Mouse (Mus musculus) gastrocnemius, adult 8-10 months (tissue): Measurements from ENCODE around the gene Ankef1. TPM values are rescaled to one million over a fixed set of nuclear protein-coding genes. Genes with fewer than 3 reads are reported as not detected.

Experiments used
- DNase-seq, 2 experiments: peaks; one replicate each; pipeline ENCODE4 v3.0.0; 2022; ENCODE audit warnings: low spot score in 2 of 2
- total RNA-seq, 4 experiments: library from RNA; stranded (reverse); gene quantifications; 2 replicates each; pipeline ENCODE4 v1.2.4; 2022

Ankef1 gene
- total RNA-seq, result 1 to 10 TPM in 1 of 4 experiments, under 1 TPM in 3; 0.17 to 1.4 (median 0.57) TPM

DNA sequence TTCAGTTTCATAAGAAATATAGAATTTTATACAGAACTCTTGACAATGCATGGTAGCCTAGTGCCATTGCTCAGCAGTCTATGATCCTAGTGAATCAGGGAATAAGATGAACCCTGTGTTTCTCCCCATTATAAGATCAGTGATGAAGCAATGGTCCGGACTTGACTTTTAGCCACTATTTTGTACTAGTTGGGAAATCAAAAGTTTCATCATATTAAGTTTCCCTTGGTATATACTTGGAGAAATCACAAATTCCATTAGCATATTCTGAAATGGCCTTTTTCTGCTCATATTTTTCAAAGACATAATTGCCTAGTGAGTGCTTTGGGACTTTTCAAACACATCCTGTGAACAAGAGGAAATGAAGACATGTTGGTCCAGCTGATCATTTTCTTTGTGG lies at the start of gene Ankef1:
Gene Ankef1, plus strand, starts transcription at position 260 of the 400 bp plus-strand sequence.
- no peak for DNase-seq

DNA sequence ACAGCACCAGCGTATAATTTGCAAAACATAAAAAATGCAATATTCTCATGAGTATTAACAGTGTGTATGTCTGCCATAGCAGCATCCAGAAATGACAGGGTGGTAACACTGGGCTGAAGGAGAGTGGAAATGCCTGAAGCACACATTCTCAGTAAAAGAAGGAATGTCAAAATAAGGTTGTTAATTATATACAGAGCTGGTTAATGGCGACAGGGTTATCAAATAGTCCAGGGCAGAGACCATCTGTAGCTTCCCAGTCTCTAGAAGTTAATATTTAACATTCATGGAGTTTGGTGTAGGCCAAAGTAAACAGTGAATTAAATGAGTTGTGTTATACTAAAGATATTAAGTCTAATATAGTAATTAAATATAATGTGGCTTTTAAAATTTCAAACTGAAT lies 45.2 kb upstream of the Ankef1 start:
- DNase-seq, result no peak

DNA sequence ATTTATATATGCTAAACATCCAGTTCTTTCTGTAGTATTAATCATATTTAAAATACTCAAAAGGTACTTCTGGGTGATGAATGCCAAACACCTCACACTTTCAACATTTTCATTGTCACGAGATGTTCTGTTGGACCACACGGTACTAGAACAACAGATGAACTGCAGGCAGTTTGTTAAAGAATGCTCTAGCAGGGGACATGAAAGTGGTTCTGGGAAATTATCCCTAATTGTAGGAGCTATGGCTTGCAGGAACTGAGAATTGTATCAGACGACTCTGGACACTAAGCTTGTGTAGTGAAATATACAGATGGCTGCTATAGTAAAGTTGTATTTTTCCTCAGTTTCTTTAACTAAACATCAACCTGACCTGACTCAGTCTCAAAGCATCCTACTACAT lies 44.8 kb upstream of the Ankef1 start:
- no peak for DNase-seq

DNA sequence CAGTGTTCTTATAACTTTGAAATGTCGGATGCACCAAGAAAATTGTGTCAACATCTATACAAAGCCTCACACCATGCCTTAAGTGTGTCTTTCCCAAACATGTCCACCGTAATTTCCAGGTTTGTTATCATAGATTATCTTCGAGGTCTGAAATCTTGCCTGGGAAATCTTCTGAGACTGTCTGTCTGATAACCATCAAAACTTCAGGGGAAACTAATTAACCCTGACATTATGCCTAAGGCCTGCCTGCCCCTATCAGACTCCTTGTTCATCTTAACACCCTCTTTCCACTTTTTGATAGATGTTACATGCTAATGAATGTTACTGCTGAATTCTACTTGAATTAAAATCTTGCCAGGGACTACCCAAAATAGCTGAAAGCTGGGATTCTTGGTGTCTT lies 24.1 kb upstream of the Ankef1 start:
- no peak for DNase-seq

DNA sequence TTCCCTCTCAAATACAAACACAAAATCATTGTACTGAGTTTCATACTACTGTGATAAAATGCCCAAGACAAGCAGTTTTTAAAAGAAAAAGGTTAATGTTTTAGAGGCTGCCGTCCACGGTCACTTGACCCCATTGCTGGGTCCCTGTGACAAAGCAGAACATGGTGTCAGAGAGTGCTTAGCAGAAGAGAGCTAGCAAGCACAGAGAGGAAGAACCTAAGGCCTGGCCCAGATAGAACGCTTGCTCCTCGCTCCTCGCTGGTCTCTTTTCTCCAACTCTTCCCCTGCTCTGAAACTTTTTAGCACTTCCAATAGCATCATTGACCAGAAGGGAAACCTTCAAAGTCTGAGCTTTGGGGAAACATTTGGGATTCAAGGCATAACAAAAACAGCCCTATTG lies 19.4 kb upstream of the Ankef1 start:
- DNase-seq, result no peak

DNA sequence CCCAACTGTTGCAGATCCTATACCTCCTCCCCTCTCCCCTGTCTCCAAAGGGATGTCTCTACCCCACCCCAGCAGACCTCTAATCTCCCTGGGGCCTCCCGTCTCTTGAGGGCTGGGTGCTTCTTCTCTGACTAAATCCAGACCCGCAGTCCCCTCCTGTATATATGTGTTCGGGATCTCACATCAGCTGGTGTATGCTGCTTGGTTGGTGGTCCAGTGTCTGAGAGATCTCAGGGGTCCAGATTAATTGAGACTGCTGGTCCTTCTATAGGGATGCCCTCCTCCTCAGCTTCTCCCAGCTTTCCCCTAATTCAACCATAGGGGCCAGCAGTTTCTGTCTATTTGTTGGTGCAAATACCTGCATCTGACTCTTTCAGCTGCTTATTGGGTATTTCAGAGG lies 18.7 kb upstream of the Ankef1 start:
- no peak for DNase-seq

DNA sequence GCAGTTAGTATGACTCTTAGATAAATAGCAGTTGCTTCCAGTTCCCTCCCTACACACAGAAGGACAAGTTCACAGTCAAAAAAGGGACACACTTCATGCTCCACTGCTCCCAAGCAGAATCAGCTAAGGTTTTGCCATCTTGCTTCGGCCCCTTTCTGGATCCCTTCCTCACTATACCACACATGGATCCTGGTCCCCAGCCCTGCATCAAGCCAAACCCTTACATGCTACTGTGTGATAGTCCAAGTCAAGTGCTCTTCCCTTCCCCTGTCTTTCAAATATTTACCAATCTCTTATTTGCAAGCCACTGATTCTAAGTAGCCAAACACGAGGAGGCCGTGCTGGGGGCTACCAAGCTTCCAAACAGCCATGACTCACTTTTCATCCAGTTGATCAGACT lies 16.8 kb upstream of the Ankef1 start:
- no peak for DNase-seq

DNA sequence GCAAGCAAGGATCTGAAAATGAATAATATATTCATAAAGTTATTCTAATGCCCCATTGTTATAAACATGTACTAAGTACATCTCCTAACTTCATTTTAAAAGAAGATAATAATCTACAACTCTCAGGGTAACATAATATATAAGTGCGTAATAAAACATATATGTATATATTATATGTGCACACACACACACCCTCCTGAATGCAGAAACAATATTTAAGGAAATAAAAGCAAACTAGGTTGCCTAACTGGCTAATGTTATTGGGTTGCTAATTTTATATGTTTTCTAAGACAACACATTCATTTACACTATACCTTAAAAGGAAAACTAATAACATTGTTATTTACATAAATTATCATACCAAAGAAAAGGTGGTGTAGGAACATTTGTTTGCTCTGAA lies 16.3 kb upstream of the Ankef1 start:
- DNase-seq, result no peak

DNA sequence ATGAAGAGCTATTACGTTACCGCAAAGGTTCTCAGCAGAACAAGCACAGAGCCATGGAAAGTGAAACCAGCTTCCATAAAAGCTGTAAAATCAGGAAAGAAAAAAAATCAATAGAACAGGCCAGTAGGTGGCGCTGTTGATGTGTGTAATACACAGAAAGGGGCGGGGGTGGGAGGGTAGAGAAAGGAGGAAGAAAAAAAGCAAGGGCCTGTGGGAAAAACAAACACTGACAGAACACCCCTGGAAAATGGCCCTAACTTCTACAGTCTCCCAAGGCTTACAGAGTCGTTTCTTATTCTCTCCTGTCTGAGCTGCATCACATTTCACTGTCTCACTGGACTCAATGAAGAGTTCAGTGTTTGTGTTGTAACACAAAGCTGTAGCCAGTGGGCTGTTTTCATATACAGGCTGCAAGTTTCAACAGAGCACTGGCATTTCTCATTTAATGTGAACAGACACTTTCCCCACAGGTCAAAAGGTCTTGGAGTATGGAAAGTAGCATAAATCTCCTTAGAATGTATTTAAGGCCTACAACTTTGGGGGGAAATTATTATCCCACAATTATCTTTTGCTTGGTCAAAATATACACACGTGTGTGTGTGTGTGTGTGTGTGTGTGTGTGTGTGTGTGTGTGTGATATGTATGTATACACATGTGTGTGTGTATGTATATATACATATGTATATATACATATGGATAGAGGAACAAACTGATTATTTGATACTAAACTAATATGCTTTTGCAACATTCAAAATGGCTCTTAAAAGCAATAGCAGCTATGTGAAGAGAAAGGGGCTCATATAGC lies 15.7 kb upstream of the Ankef1 start:
- peak in 1 of 2 experiments; percentile 11 for DNase-seq

DNA sequence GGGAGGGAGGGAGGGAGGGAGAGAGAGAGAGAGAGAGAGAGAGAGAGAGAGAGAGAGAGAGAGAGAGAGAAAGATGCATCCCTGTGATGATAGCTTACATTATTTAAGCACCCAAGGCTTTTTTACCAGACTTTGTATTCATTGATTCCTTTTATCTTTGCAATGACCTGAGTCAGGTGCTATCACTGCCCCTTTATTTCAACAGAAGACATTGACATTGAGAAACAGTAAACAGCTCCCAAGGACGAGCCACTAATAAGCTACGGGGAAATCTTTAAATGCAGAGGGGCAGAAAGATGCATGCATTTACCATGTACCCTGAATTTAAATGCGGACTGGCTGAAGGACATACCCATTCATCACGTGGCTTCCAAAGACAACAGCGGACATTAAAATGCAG lies 14.7 kb upstream of the Ankef1 start:
- no peak for DNase-seq

DNA sequence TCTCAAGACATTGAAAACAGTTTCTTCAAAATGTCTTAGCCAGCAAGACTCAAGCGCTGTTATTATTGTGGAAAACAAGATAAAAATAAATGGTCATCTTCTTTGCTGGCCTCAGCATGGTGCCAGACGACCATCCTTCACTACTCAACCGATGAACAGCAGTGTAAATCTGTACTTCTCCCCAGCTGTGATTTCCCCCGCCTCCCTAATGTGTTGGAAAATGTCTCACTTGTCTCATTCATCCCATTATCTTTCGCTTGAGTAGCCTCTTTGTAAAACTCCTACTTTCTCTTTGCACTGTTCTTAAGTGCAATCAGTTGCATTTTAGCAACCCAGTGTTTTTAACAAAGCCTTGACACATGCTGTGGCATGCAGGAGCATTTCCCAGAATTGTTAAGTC lies 9.4 kb downstream of the Ankef1 start:
- DNase-seq, result no peak

DNA sequence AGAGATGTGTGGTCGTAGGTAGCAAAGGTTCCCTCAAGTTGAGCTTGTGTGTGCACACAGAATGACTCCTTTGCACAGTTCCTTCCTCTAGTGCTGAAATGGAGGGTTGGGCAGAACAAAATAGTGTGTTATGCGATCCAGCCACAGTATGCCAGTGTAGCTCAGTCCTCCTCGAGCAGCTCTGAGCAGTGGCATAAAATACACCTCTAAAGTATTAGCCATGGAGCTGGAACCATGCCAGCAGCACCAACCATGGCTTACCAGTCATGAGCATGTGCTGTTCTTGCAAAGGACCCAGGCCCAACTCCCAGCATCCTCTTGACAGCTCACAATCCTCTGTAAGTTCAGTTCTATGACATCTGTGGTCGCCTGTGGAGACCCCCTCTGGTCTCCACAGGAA lies 10.0 kb downstream of the Ankef1 start:
- DNase-seq, result no peak

DNA sequence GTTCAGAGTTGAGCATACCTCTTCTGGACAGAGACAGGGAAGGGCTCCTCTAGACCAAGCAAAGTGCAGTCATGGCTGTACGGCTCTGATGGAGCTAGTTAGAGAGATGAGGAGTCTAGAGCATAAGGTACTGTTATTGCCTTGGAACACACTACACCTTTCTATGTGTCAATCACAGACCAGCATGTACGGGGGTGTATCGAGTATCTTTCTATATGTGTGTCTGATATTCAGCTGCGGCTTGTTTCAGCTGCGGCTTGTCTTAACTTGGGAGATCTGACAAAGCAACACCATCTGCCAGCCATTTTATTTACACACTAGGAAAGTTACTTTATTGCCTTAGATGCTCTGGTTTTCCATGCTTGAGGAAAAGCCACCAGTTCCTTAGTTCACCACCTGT lies 11.1 kb downstream of the Ankef1 start:
- no peak for DNase-seq

DNA sequence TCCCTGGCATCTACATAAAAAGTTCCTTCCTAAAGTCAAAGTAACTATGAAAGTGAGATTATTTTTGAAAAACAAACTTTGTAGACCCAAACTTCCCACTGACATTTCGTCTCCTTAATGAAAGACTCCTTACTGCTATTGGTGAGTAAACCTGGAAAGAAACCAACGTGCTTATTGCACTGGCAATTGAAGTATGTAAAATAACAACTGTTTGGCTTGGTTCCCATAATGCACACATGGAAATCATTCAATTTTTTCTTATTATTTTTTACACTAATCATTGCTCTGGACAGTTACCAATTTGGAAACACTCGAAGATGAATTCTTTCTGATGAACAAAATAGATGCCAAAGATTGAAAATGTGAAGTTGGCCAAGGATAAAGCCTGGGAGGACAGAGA lies 12.1 kb downstream of the Ankef1 start:
- DNase-seq, result no peak

DNA sequence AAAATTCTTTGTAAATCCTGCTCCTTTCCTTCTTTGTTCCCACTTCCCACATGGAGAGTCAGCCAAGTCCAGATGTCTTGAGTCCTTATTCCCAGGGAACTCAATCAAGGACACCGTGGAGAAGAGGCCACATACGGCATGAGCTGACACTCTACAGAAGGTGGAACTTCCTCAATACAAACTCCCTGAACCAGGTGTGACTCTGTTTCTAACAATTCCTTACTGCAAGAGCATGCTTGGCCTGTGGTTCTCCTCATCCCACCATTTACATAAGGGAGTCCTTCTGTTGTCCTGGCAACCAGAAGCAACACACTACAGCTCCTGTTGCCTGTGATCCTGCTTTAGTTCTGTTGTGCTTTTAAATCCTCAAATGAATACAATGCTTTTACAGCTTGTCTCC lies 13.8 kb downstream of the Ankef1 start:
- no peak for DNase-seq

DNA sequence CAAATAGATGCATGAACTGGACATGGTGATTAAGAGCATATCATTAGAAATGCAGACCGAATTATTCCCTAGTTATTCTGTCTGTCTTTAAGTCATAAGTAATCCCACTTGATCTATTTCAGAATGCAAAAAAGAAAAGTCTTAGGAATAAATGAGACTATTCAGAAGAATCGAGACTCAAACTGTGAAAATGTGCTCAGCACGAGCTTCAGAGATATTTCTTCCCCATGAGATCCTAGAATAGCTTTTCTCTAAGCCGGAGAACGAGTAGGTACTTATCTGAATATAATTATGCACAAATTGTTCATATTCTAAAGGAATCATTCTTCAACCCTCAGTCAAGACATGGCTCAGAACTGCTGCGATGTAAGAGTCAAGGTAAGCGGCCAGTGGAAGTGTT lies 27.2 kb downstream of the Ankef1 start:
- no peak for DNase-seq

DNA sequence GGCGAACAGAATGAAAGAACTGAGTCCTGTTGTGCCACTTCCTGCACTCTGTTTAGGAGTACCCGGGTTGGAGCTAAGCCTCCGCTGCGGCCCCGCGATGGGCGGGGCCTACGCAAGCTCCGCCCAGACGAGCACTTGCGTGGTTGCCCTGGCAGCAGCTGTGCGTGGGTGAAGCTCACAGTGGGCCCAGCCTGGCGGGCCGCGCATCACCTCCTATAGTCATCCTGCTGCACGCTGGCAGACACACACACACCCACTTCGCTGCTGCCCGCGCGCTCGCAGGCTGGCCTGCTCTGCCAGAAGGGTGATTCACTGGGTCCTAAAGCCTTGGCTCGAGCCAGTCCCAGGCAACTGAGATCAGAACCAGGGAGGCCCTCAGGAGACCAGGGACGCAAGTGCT lies 30.3 kb downstream of the Ankef1 start:
- DNase-seq, result peak; percentile 39 to 63

DNA sequence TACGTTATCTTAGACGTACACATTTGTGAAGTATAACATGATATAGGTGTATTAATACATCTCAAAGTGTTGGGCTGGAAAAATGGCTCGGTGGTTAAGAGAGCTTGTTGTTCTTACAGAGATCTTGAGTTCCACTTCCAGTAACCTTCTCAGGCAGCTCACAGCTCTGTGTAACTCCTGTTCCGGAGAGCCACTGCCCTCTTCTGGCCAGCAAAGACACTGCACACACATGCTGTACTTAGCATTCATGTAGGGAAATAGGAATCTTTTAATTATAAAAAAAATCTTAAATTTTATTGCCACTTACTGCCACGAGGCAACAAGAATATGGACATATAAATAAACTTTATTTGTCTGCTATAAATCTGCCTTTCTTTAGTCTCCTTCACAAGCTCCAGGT lies 56.3 kb downstream of the Ankef1 start:
- no peak for DNase-seq

DNA sequence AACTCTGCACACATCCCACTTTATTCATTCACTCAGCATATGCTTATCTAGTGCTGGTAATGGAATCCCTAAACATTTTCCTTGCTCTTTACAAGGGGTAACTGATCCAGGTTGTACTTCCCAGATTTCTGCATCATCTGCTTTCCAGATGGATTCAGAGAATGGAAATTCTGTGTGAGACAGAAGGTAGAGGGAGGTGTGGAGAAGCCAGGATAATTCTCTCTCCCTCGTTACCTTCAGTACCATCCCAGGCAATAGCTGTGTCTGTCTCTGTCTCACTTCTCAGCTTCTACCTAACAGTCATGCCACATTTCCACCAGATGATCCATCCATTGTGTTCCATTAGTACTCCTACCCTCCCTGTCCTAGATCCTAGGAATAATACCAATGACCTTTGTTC lies 60.6 kb downstream of the Ankef1 start:
- DNase-seq, result no peak

DNA sequence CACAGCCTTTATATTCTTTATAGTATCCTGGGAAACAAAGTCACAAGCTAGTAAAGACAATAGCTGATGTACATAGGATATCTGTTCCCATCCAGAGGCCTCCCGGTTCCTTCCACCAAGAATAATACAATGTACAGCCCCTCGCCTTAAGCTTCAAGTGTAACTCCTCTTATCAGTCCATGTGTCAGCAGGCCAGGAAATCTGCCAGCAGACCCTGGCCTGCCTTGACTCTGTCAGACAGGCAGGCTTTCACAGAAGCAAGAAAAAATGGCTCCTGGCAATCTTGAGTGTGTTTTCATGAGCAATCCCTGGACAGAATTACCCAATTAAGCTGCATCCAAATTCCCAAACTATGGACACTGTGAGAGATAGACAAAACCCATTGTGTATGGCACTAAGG lies 69.1 kb downstream of the Ankef1 start:
- DNase-seq, result no peak

DNA sequence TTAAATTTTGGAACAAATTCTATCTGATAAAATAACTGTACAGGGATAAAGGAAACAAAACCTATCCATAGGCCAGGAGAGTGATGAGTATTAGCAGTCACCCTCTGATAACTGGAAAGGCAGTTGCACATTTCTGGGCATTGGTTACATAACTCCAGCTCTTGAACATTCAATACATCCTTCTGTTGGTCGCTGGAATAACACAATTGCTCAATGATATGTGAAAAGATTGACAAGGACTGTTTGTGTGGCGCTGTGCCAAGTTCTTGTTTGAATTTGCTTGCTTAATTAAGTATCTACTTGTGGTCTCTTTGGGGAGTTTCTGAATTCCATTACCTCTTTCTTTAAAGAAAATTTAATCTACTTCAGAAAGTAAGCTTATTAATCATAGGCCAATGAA lies 81.1 kb downstream of the Ankef1 start:
- DNase-seq, result no peak

DNA sequence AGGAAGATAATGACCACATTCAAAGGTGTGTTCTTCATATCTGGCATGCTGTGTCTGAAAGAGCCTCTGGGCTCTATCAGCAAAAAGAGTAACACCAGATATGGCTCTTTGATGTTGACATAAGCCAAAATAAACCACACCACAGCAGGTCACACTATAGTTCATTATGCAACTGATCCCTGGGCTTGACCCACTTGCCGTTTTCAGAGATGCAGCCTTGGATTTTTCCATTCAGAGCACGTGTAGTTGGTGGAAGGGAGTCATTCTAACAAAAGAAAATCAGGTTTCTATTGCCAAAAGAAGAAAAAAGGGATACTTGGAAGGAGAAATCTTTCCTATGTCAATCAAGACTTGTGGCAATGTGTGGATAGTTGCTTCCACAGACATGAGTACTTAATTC lies 87.1 kb downstream of the Ankef1 start:
- no peak for DNase-seq

DNA sequence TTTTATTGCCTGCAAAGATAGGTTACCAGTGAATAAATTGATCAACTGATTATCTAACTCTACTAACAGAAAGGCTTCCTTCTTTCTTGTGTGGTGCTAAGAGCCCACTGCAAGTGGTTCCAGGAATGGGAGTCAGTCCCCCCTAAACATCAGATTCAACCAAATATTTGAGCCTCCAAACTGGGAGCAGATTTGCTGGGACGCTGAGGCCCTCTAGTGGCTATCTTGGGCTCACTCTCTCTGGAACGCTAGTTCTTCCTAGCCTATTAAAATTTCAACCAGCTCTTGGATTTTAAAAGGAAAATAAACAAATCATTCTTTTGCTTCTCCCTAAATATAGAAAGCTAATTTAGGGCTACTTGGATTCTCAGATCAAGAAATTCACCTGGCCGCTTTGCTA lies 94.7 kb downstream of the Ankef1 start:
- DNase-seq, result no peak

DNA sequence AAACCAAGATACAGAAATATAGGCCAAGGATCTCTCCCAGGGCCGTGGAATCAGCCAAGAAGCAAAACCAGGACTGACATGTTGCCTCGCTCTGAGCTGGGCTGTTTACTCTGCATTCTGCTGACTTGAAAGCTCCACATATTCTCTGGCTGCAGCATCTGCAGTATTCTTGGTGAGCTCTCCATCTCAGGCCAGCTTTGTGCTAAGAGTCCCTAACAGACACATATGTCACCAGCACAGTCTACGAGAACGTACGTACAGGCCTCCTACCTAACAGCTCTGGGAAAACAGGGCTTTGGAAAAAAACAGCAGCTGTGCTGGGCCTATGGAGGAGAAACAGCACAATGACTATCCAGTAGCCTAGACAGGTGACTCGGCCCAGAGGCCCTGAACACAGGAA lies 97.0 kb downstream of the Ankef1 start:
- no peak for DNase-seq
